Mouse (Mus musculus): ENCODE data around the gene Plk2.

The Plk2 gene

GRCm38 (mm10) chr13:110412572-110413209, 17.8 kb downstream of the Plk2 start:
- DNase-seq: no peak

GRCm38 (mm10) chr13:110418656-110419055, 23.8 kb downstream of the Plk2 start:
- no peak for DNase-seq

- DNase-seq: no peak
Measured at GRCm38 (mm10) chr13:110419640-110420039, 24.8 kb downstream of the Plk2 start.

GRCm38 (mm10) chr13:110422434-110422833, 27.6 kb downstream of the Plk2 start:
- no peak for DNase-seq

GRCm38 (mm10) chr13:110425512-110426222, 30.8 kb downstream of the Plk2 start:
- no peak for DNase-seq

- DNase-seq: no peak
Measured at GRCm38 (mm10) chr13:110431388-110431787, 36.5 kb downstream of the Plk2 start.

- no peak for DNase-seq
Measured at GRCm38 (mm10) chr13:110432062-110432566, 37.3 kb downstream of the Plk2 start.

- DNase-seq: no peak
Measured at GRCm38 (mm10) chr13:110432613-110433012, 37.8 kb downstream of the Plk2 start.

- DNase-seq: no peak
Measured at GRCm38 (mm10) chr13:110436692-110437091, 41.8 kb downstream of the Plk2 start.

- no peak for DNase-seq
Measured at GRCm38 (mm10) chr13:110438624-110439023, 43.8 kb downstream of the Plk2 start.

GRCm38 (mm10) chr13:110444335-110444734, 49.5 kb downstream of the Plk2 start:
- no peak for DNase-seq

GRCm38 (mm10) chr13:110444894-110445293, 50.0 kb downstream of the Plk2 start:
- DNase-seq: no peak

GRCm38 (mm10) chr13:110446434-110446833, 51.6 kb downstream of the Plk2 start:
- DNase-seq: no peak

- no peak for DNase-seq
Measured at GRCm38 (mm10) chr13:110450056-110450455, 55.2 kb downstream of the Plk2 start.
